Comparison of ENCODE assay signal across 8 mouse cellular contexts in genomic region chr7:19075723-19076585, GRCm38 (mm10). TPM values are rescaled to one million over a fixed set of nuclear protein-coding genes. Genes with fewer than 3 reads are reported as not detected.
DNase-seq lines count a peak whose midpoint lies in the region; ATAC-seq lines count a peak whose summit lies in the region.

TSS of gene Dmwd (plus strand) at chr7:19076227.

- peaks cover 33% of the 10 kb centered on the region for H3K36me3 ChIP-seq in hindbrain, embryonic 10.5 days
- H3K36me3 ChIP-seq in lung, embryonic 15.5 days = peaks cover 32% of the 10 kb centered on the region

- peak within 1 kb of the TSS; percentile 80 for H3K4me2 ChIP-seq in lung, embryonic 15.5 days

- peak within 1 kb of the TSS; percentile 99 for H3K4me3 ChIP-seq in hindbrain, embryonic 10.5 days
- H3K4me3 ChIP-seq in lung, embryonic 15.5 days = peak within 1 kb of the TSS; percentile 95

- H3K9ac ChIP-seq in lung, embryonic 15.5 days = peak within 1 kb of the TSS; percentile 98

- no peaks in the 10 kb centered on the region for H3K27me3 ChIP-seq in hindbrain, embryonic 10.5 days (ENCODE audit: insufficient read depth, poor library complexity, severe bottlenecking)
- H3K27me3 ChIP-seq in lung, embryonic 15.5 days = no peaks in the 10 kb centered on the region

- peak; percentile 99 for ATAC-seq in lung, embryonic 15.5 days (ENCODE audit: borderline replicate concordance, extremely low read depth, low FRiP score, low TSS enrichment)

- H3K9me3 ChIP-seq in hindbrain, embryonic 10.5 days = peaks cover 3% of the 10 kb centered on the region; the same call in 1 of the 2 replicates
- H3K9me3 ChIP-seq in lung, embryonic 15.5 days = no peaks in the 10 kb centered on the region

- peaks cover 24% of the 10 kb centered on the region for H3K4me1 ChIP-seq in hindbrain, embryonic 10.5 days (replicated peaks)
- peaks cover 23% of the 10 kb centered on the region for H3K4me1 ChIP-seq in lung, embryonic 15.5 days

- DNase-seq in NIH3T3 (ENCODE audit: low read depth) = peak; percentile 98
- peak; percentile 94 for DNase-seq in cerebellum, adult 9-11 months
- DNase-seq in frontal cortex, adult 2 months (ENCODE audit: extremely low spot score in 1 of 2, low spot score in 1 of 2) = peak; percentile 96 to 97
- peak; percentile 100 for DNase-seq in hindbrain, embryonic 10.5 days (ENCODE audit: low spot score)
- DNase-seq in layer of hippocampus, adult 9-10 months (ENCODE audit: low spot score) = peak; percentile 77
- peak; percentile 78 for DNase-seq in ovary, postnatal 10 days (ENCODE audit: low spot score)
- DNase-seq in thymus, postnatal 0 days (ENCODE audit: low spot score) = peak; percentile 97

- 2% methylated on average over 91 of the region's 91 CpGs for WGBS in hindbrain, embryonic 10.5 days
- 1% methylated on average over 85 of the region's 91 CpGs for WGBS in lung, embryonic 15.5 days

- peak within 1 kb of the TSS; percentile 95 for H3K27ac ChIP-seq in hindbrain, embryonic 10.5 days
- H3K27ac ChIP-seq in lung, embryonic 15.5 days = peak within 1 kb of the TSS; percentile 88

RNA-seq across cellular contexts. Expression of gene Dmwd, which starts in this region (rescaled TPM):
- polyA plus RNA-seq in frontal cortex, adult 2 months (2012; rRNA removed) = 174 and 178 TPM in 2 replicates
- polyA plus RNA-seq in hindbrain, embryonic 10.5 days (2016; fragmentation: Nextera tagmentation; extraction: Ambion mirVana) = 16.6 and 20.7 TPM in 2 replicates
- polyA plus RNA-seq in lung, embryonic 15.5 days (2015; fragmentation: Nextera tagmentation; extraction: Ambion mirVana) = 15.9 and 17.1 TPM in 2 replicates
- polyA plus RNA-seq in thymus, postnatal 0 days (2015; fragmentation: Nextera tagmentation; extraction: Ambion mirVana) = 4.3 and 5.0 TPM in 2 replicates

Comparison
In these comparisons a context has a peak if more than half of its experiments do, and no peak if none do; other contexts are left out.
1. Peak in every context shown above with its lines: DNase-seq, ATAC-seq, H3K4me3 ChIP-seq and H3K27ac ChIP-seq.